In the genomic region with DNA sequence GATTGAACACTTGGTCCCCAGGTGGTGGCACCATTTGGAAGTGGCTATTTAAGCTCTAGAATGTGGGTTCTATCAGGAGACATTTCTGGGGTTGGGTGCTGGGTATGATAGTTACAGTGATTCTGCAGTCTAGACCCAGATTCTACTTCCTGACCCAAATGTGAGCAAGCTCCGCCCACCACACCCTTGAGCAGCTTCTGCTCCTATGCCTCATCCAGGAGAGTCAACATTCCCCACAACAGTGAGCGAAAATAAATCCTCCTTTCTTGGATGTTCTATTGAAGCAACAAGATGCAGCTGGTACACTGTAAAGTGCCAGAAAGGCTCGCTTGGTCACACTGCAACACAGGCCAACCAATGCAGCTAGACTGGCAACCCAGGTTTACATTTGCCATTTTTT, we compare ENCODE assay signal across 32 mouse cellular contexts. TPM values are rescaled to one million over a fixed set of nuclear protein-coding genes. Genes with fewer than 3 reads are reported as not detected.
"Had no signal": no experiment of that assay in that cellular context is flagged by ENCODE, and none has a peak within 500 bp of the region (broad histone marks: within the 10 kb centered on the region; RNA-seq: fewer than 3 reads in every experiment).

No protein-coding gene starts in this region.

- DNase-seq: gastrocnemius, adult 2 months; gastrocnemius, postnatal 10 days; gastrocnemius, postnatal 25 days; heart, adult 18-20 months; heart, postnatal 10 days; heart, postnatal 4 days; kidney, adult 18-20 months; kidney, adult 8-10 months; kidney, postnatal 10 days; kidney, postnatal 25 days; liver; liver, embryonic 13.5 days had no signal

- ATAC-seq: hindbrain, embryonic 16.5 days; inflammation-experienced regulatory T-cells, adult 6 months; intestine, embryonic 15.5 days; intestine, postnatal 0 days had no signal

RNA-seq across cellular contexts. Expression of a gene that starts 8.8 kb away (rescaled TPM):
- total RNA-seq: gastrocnemius, adult 2 months; gastrocnemius, postnatal 25 days; granulocyte monocyte progenitor cell, adult 5-6 weeks; heart, adult 18-20 months; heart, adult 8-10 months; heart, postnatal 10 days; heart, postnatal 25 days had no signal
- polyA plus RNA-seq: heart, embryonic 11.5 days; hindbrain, embryonic 12.5 days; intestine, embryonic 15.5 days; intestine, postnatal 0 days; kidney, embryonic 14.5 days; kidney, embryonic 16.5 days; limb, embryonic 10.5 days; liver, embryonic 13.5 days had no signal

RNA-seq across cellular contexts. Expression of a gene that starts 48.5 kb away (rescaled TPM):
- total RNA-seq: granulocyte monocyte progenitor cell, adult 5-6 weeks; layer of hippocampus, adult 2 months; layer of hippocampus, postnatal 10 days; layer of hippocampus, postnatal 25 days; left cerebral cortex, adult 2 months; left cerebral cortex, postnatal 14 days; left cerebral cortex, postnatal 36 days had no signal
- polyA plus RNA-seq: hindbrain, embryonic 10.5 days; hindbrain, embryonic 14.5 days; hindbrain, embryonic 16.5 days; inflammation-experienced regulatory T-cells, adult 6 months; intestine, embryonic 15.5 days; intestine, postnatal 0 days; kidney, embryonic 14.5 days; limb, embryonic 10.5 days had no signal
